Mouse (Mus musculus): ENCODE results near the gene Ctse. TPM values are rescaled to one million over a fixed set of nuclear protein-coding genes. Genes with fewer than 3 reads are reported as not detected.

The Ctse gene
- total RNA-seq, 2 experiments from 2014 or later, result not detected

- no peak for TF ChIP-seq CTCF (conservative IDR thresholded peaks at IDR 0.05)
- Histone ChIP-seq H3K27ac (no peak overlapping the region), H3K4me3 (no peak overlapping the region)
- DNase-seq (ENCODE audit: low spot score in 2 of 2), result no peak
Observed at GRCm38 (mm10) chr1:131660266-131660665, 22.2 kb downstream of the Ctse start.

GRCm38 (mm10) chr1:131660716-131661472 is 22.8 kb downstream of the Ctse start:
- DNase-seq (ENCODE audit: low spot score in 2 of 2), result no peak
- no peak for TF ChIP-seq CTCF (conservative IDR thresholded peaks at IDR 0.05)
- Histone ChIP-seq H3K27ac (no peak overlapping the region), H3K4me3 (no peak overlapping the region)

GRCm38 (mm10) chr1:131661749-131662148 is 23.6 kb downstream of the Ctse start:
- H3K27ac ChIP-seq, result no peak overlapping the region
- no peak overlapping the region for H3K4me3 ChIP-seq
- no peak for TF ChIP-seq CTCF (conservative IDR thresholded peaks at IDR 0.05)
- DNase-seq (ENCODE audit: low spot score in 2 of 2), result no peak

GRCm38 (mm10) chr1:131663286-131663995 is 25.3 kb downstream of the Ctse start:
- H3K4me3 ChIP-seq, result no peak overlapping the region
- no peak for TF ChIP-seq CTCF (conservative IDR thresholded peaks at IDR 0.05)

GRCm38 (mm10) chr1:131664136-131664535 is 26.0 kb downstream of the Ctse start:
- no peak for TF ChIP-seq CTCF (conservative IDR thresholded peaks at IDR 0.05)
- DNase-seq (ENCODE audit: low spot score in 2 of 2), result no peak
- H3K4me3 ChIP-seq, result no peak overlapping the region
- no peak overlapping the region for H3K27ac ChIP-seq

More at GRCm38 (mm10) chr1:131663286-131663995, 25.3 kb downstream of the Ctse start:
- DNase-seq (ENCODE audit: low spot score in 2 of 2), result no peak
- no peak overlapping the region for H3K27ac ChIP-seq

- no peak overlapping the region for H3K27ac ChIP-seq
- no peak for DNase-seq (ENCODE audit: low spot score in 2 of 2)
- H3K4me3 ChIP-seq, result no peak overlapping the region
- TF ChIP-seq CTCF (conservative IDR thresholded peaks at IDR 0.05), result no peak
Observed at GRCm38 (mm10) chr1:131665886-131666285, 27.8 kb downstream of the Ctse start.

- Histone ChIP-seq H3K27ac (no peak overlapping the region), H3K4me3 (no peak overlapping the region)
- TF ChIP-seq CTCF (conservative IDR thresholded peaks at IDR 0.05), result no peak
- DNase-seq (ENCODE audit: low spot score in 2 of 2), result no peak
Observed at GRCm38 (mm10) chr1:131671113-131671512, 33.0 kb downstream of the Ctse start.

- no peak overlapping the region for H3K27ac ChIP-seq
- no peak for TF ChIP-seq CTCF (conservative IDR thresholded peaks at IDR 0.05)
- H3K4me3 ChIP-seq, result no peak overlapping the region
- no peak for DNase-seq (ENCODE audit: low spot score in 2 of 2)
Observed at GRCm38 (mm10) chr1:131672361-131672760, 34.3 kb downstream of the Ctse start.

- DNase-seq (ENCODE audit: low spot score in 2 of 2), result no peak
- no peak overlapping the region for H3K27ac ChIP-seq
- no peak for TF ChIP-seq CTCF (conservative IDR thresholded peaks at IDR 0.05)
- H3K4me3 ChIP-seq, result no peak overlapping the region
Observed at GRCm38 (mm10) chr1:131679644-131680043, 41.5 kb downstream of the Ctse start.

- Histone ChIP-seq H3K4me3 (no peak overlapping the region), H3K27ac (no peak overlapping the region)
- TF ChIP-seq CTCF (conservative IDR thresholded peaks at IDR 0.05), result no peak
- DNase-seq (ENCODE audit: low spot score in 2 of 2), result no peak
Observed at GRCm38 (mm10) chr1:131687739-131688138, 49.6 kb downstream of the Ctse start.

GRCm38 (mm10) chr1:131688475-131688874 is 50.4 kb downstream of the Ctse start, which contains the start of gene Rab7b:
Rab7b (plus strand) TSS chr1:131688695.
- H3K4me3 ChIP-seq, result no peak within 1 kb of the TSS
- no peak for DNase-seq (ENCODE audit: low spot score in 2 of 2)
- no peak for TF ChIP-seq CTCF (conservative IDR thresholded peaks at IDR 0.05)
- H3K27ac ChIP-seq, result peak within 1 kb of the TSS; percentile 28; the same call in 1 of the 2 replicates

GRCm38 (mm10) chr1:131689016-131689415 is 50.9 kb downstream of the Ctse start:
- no peak for TF ChIP-seq CTCF (conservative IDR thresholded peaks at IDR 0.05)
- no peak for DNase-seq (ENCODE audit: low spot score in 2 of 2)
- no peak overlapping the region for H3K4me3 ChIP-seq
- no peak overlapping the region for H3K27ac ChIP-seq

- TF ChIP-seq CTCF (conservative IDR thresholded peaks at IDR 0.05), result no peak
- H3K4me3 ChIP-seq, result no peak overlapping the region
- H3K27ac ChIP-seq, result no peak overlapping the region
- no peak for DNase-seq (ENCODE audit: low spot score in 2 of 2)
Observed at GRCm38 (mm10) chr1:131689899-131690298, 51.8 kb downstream of the Ctse start.

Measured in layer of hippocampus, adult 2 months (tissue).